Mouse (Mus musculus): ENCODE data around the gene Gm15262. TPM values are rescaled to one million over a fixed set of nuclear protein-coding genes. Genes with fewer than 3 reads are reported as not detected.

Gm15262 gene
- total and polyA plus RNA-seq, 3 experiments, result not detected

GRCm38 (mm10) chrX:161399110-161399509 is 111.9 kb downstream of the Gm15262 start (continued):
- TF ChIP-seq POLR2A (IDR thresholded peaks at IDR 0.05; ENCODE audit: control insufficient read depth in 1 of 2, insufficient read depth in 1 of 2, low read depth in 1 of 2, low read length in 2 of 2, poor library complexity in 1 of 2) (no peak), EP300 (IDR thresholded peaks at IDR 0.05; ENCODE audit: low read depth in 1 of 2, low read length in 2 of 2) (no peak), HCFC1 (IDR thresholded peaks at IDR 0.05; ENCODE audit: low read depth, low read length) (no peak)

DNA sequence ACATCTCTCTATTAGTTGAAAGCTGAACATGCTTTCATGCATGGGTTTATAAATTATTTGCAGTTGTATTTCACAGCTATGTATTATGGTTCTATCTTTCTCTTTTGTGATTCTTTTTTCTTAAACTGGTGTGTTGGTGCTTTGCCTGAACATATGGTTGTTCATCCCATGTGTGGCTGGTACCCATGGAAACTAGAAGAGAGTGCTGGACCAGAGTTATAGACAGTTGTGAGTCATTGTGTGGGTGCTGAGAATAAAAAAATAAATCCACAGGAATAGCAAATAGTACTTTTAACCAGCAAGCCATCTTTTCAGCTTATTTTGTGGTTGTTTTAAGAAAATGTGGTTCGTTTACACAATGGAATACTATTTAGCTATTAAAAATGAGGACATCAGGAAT is 123.9 kb downstream of the Gm15262 start:
- TF ChIP-seq MYB (IDR thresholded peaks at IDR 0.05; ENCODE audit: low read depth, low read length) (no peak), MEF2A (IDR thresholded peaks at IDR 0.05; ENCODE audit: extremely low read depth, insufficient replicate concordance, low read depth, low read length, poor library complexity, severe bottlenecking) (no peak), CHD2 (IDR thresholded peaks at IDR 0.05; ENCODE audit: low read length) (no peak), BHLHE40 (IDR thresholded peaks at IDR 0.05; ENCODE audit: borderline replicate concordance, low read depth, low read length) (no peak), POLR2AphosphoS5 (IDR thresholded peaks at IDR 0.05; ENCODE audit: borderline replicate concordance, low read depth, low read length) (no peak), TAL1 (IDR thresholded peaks at IDR 0.05; ENCODE audit: low read length) (no peak), TCF12 (IDR thresholded peaks at IDR 0.05; ENCODE audit: low read depth, low read length) (no peak), MAFK (IDR thresholded peaks at IDR 0.05; ENCODE audit: borderline replicate concordance, low read depth, low read length) (no peak), MYC (IDR thresholded peaks at IDR 0.05; ENCODE audit: low read depth, low read length) (no peak), ZC3H11A (IDR thresholded peaks at IDR 0.05; ENCODE audit: low read depth, low read length) (no peak), NRF1 (IDR thresholded peaks at IDR 0.05; ENCODE audit: insufficient read depth, low read depth, low read length, poor library complexity, severe bottlenecking) (no peak), RCOR1 (IDR thresholded peaks at IDR 0.05; ENCODE audit: low read depth, low read length) (no peak), UBTF (IDR thresholded peaks at IDR 0.05; ENCODE audit: borderline replicate concordance, insufficient read depth, low read depth, low read length) (no peak), EP300 (IDR thresholded peaks at IDR 0.05; ENCODE audit: low read depth in 1 of 2, low read length in 2 of 2) (no peak), MXI1 (IDR thresholded peaks at IDR 0.05; ENCODE audit: low read depth, low read length) (no peak), ZNF384 (IDR thresholded peaks at IDR 0.05; ENCODE audit: low read depth, low read length) (no peak)
- H3K79me2 ChIP-seq (ENCODE audit: control insufficient read depth, insufficient read depth, low read length, poor library complexity), result no peaks in the 10 kb centered on the region
- DNase-seq (ENCODE audit: low read depth, low spot score), result no peak

More for the DNA sequence above, 123.9 kb downstream of the Gm15262 start:
- Histone ChIP-seq H3K4me1 (ENCODE audit: control insufficient read depth in 1 of 2, insufficient read depth in 2 of 2, low read length in 2 of 2) (no peaks in the 10 kb centered on the region), H3K4me3 (ENCODE audit: control insufficient read depth in 1 of 2, insufficient read depth in 1 of 2, low read depth in 2 of 2, low read length in 2 of 2) (no peak overlapping the region), H3K9ac (ENCODE audit: control insufficient read depth, low read depth, low read length, poor library complexity, severe bottlenecking) (no peak overlapping the region), H3K36me3 (ENCODE audit: control insufficient read depth in 1 of 2, insufficient read depth in 2 of 2, low read length in 2 of 2) (no peaks in the 10 kb centered on the region), H3K27me3 (ENCODE audit: control insufficient read depth in 1 of 2, insufficient read depth in 2 of 2, low read length in 2 of 2) (no peaks in the 10 kb centered on the region), H3K9me3 (replicated peaks; ENCODE audit: insufficient read depth, low read length) (no peaks in the 10 kb centered on the region), H3K27ac (ENCODE audit: control insufficient read depth, low read depth, low read length) (no peak overlapping the region)

Other genes with a start within 250 kb of the Gm15262 start
- gene Scml2, start 170.3 kb upstream of the Gm15262 start, total RNA-seq (2012; rRNA removed), result not detected in 2 replicates
- not detected for gene Scml2, start 170.3 kb upstream of the Gm15262 start, polyA plus RNA-seq (2012; ENCODE audit: insufficient read depth in 1 of 2, insufficient read length in 2 of 2, low read depth in 1 of 2, low replicate concordance in 2 of 2, missing spikeins in 1 of 2)